Mouse (Mus musculus) megakaryocyte, embryonic 14.5 days (primary cell): ENCODE results near the gene Cntn4.

Experiments used
- FLI1 ChIP-seq: IDR thresholded peaks from 2 replicates; pipeline ENCODE4 v1.6.1; 2012; ENCODE audit warnings: low read length, inconsistent platforms, mixed read lengths
- GATA1 ChIP-seq: IDR thresholded peaks from 3 replicates; pipeline ENCODE4 v1.6.1; 2012; ENCODE audit warnings: mixed read lengths, low read length, inconsistent platforms, borderline replicate concordance

GRCm38 (mm10) chr6:106423471-106423870 lies 746.0 kb downstream of the Cntn4 start:
- TF ChIP-seq GATA1 (no peak), FLI1 (no peak)
